Mouse (Mus musculus) ES-E14 (cell line): ENCODE measurements around the gene Chd9.

Experiments used
- CHD2 ChIP-seq: IDR thresholded peaks from 2 replicates; pipeline ENCODE4 v1.6.1; 2014; ENCODE audit warnings: mild to moderate bottlenecking, low read depth, low read length, inconsistent platforms
- MAFK ChIP-seq: IDR thresholded peaks from 2 replicates; pipeline ENCODE4 v1.6.1; 2014; ENCODE audit warnings: mild to moderate bottlenecking, low read depth, low read length, inconsistent platforms; ENCODE audit not compliant: insufficient read depth
- ZC3H11A ChIP-seq: IDR thresholded peaks from 2 replicates; pipeline ENCODE4 v1.6.1; 2012; ENCODE audit warnings: low read depth, mild to moderate bottlenecking, inconsistent platforms, low read length, borderline replicate concordance

DNA sequence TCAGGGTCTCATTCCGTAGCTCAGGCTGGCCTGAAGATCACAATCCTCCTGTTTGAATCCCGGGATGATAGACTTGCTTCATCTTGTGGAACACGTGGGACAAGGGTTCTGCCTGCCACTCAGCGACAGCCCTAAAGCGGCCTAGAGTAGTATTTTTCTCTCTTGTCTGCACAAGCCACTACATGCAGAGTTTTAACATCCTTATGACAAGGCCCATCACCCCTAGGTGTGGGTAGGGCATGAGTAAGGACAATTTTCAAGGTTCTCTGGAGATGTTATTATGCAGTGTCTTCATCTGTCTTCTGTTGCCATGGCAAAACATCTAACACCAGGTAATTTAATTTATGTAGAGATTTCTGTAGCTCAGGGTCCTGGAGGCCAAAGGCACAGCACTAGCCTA lies 69.2 kb downstream of the Chd9 start:
- no peak for TF ChIP-seq ZC3H11A
- no peak for TF ChIP-seq MAFK
- no peak for TF ChIP-seq CHD2
